Mouse (Mus musculus): Measurements from ENCODE around the gene Echdc2. TPM values are rescaled to one million over a fixed set of nuclear protein-coding genes. Genes with fewer than 3 reads are reported as not detected.

Echdc2 gene
- polyA plus RNA-seq (2017; shearing (Covaris generic)): 1 to 10 TPM; 2.5 to 2.7 TPM

GRCm38 (mm10) chr4:108165152-108165895 is at the start of gene Echdc2:
Gene Echdc2, plus strand, starts transcription at chr4:108165437.

GRCm38 (mm10) chr4:108144880-108145279 is 20.4 kb upstream of the Echdc2 start, which contains the start of gene Scp2:
Gene Scp2, minus strand, starts transcription at chr4:108144998.

DNA sequence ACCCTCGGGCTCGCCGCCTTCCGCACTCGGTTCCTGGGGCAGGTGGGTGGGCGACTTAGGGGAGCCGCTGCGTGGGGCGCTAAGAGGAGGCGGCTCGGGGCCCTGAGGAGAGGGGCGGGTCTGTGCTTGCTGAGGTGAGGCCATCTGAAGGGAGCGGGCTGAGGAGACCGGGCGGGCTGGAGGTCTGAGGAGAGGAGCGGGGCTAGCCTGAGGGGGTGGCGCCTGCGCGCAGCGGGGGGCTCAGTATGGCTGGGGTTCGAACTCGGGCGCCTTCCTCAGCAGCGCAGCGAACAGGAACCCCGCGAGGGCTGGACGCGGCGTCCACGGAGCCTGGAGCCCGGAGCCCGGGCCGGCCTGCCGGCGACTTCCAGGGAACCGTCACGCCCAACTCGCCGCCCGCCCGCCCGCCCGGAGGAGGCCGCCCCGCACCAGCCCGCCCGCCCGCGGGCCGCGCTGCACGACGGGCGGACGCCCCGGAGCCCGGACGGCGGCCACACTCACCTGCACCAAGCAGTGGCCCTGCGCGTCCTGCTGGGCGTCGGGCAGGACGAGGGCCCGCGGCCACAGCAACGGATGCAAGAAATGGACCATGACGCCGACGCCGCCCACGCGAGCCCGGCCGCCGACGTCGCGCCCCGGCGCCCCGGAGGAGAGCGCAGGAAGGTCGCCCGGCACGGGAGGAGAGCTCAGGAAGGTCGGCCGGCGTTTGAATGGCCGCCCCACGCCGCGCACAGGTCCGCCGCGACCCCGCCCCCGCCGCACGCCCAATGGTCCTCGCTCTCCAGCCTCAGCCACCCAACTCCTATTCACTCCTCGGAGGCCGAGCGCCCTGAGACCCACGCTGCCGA is 52.3 kb downstream of the Echdc2 start, which contains the start of gene Zyg11a:
Zyg11a (minus strand) TSS at position 717 of the 848 bp plus-strand sequence.

Other genes with a start within 250 kb of the Echdc2 start
- gene Cpt2, start 241.8 kb upstream of the Echdc2 start, polyA plus RNA-seq (2017; shearing (Covaris generic)): 10 to 100 TPM; 20.8 to 22.5 TPM
- gene Slc1a7, start 197.1 kb upstream of the Echdc2 start, polyA plus RNA-seq (2017; shearing (Covaris generic)): not detected
- gene Podn, start 69.0 kb upstream of the Echdc2 start, polyA plus RNA-seq (2017; shearing (Covaris generic)): not detected
- gene Scp2, start 20.4 kb upstream of the Echdc2 start, polyA plus RNA-seq (2017; shearing (Covaris generic)): 100 to 1,000 TPM; 270 to 352 TPM
- gene Zyg11a, start 52.6 kb downstream of the Echdc2 start, polyA plus RNA-seq (2017; shearing (Covaris generic)): under 1 TPM in 1 of 2 experiments, not detected in 1; 0.32 TPM
- gene Zyg11b, start 135.7 kb downstream of the Echdc2 start, polyA plus RNA-seq (2017; shearing (Covaris generic)): 10 to 100 TPM; 20.5 to 21.8 TPM
- 10 to 100 TPM; 18.6 to 39.5 TPM for gene Coa7, start 162.7 kb downstream of the Echdc2 start, polyA plus RNA-seq (2017; shearing (Covaris generic))
- gene Shisal2a, start 217.9 kb downstream of the Echdc2 start, polyA plus RNA-seq (2017; shearing (Covaris generic)): not detected
- gene Gpx7, start 241.5 kb downstream of the Echdc2 start, polyA plus RNA-seq (2017; shearing (Covaris generic)): 1 to 10 TPM; 2.1 to 3.4 TPM